ENCODE assay signal across 8 mouse cellular contexts in the genomic region with DNA sequence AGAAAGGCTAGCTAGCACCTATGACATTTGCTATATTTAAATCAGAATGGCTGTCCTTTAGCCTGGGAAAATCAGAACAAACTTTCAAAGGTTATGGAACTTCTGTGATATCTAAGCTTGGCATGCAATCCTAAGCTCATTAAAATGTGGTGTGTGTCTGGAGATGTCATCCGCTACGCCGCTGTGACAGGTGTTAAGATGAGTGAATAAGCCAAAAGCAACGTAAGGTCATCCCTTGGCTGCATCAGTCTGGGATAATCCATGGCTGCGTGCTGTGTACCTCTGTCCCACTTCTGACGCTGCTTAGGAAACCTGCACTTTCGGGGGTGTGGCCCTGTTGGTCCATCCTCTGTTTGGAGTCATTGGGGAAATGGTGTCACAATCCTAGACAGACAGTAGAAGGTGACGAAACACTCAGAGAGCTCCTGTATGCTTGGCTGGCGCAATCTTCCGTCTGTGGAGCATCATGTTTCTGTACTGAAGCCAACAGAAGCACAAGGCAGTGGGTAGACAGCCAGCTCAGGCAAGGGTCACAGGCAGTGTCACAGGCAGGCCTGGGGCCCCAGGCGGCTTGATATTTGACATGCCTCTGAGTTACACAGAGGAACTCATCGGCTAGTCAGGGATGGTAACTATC. TPM values are rescaled to one million over a fixed set of nuclear protein-coding genes. Genes with fewer than 3 reads are reported as not detected.
DNase-seq lines count a peak whose midpoint lies in the region; ATAC-seq and TF ChIP-seq lines count a peak whose summit lies in the region.

No protein-coding gene starts in this region.

- ATAC-seq in activated CD4-positive, CD25-positive, alpha-beta regulatory T cell, adult 4 months: no peak
- no peak for ATAC-seq in forebrain, embryonic 14.5 days

- no peak overlapping the region for H3K27ac ChIP-seq in cerebellum, adult 2 months (ENCODE audit: insufficient read depth, low read length)
- no peak overlapping the region for H3K27ac ChIP-seq in forebrain, embryonic 14.5 days (ENCODE audit: low read depth, low read length)

- H3K4me2 ChIP-seq in forebrain, embryonic 14.5 days (ENCODE audit: low read length): no peak overlapping the region

- no peak overlapping the region for H3K9ac ChIP-seq in forebrain, embryonic 14.5 days (ENCODE audit: low read length)

- 40% methylated on average over 12 of the region's 12 CpGs for WGBS in cerebellum, adult 2 months
- WGBS in forebrain, embryonic 14.5 days: 83% methylated on average over 12 of the region's 12 CpGs

- no peaks in the 10 kb centered on the region for H3K9me3 ChIP-seq in forebrain, embryonic 14.5 days (replicated peaks; ENCODE audit: control insufficient read depth, low read length)

- TF ChIP-seq POLR2A in cerebellum, adult 2 months (IDR thresholded peaks at IDR 0.05; ENCODE audit: borderline replicate concordance, insufficient read depth, low read length): no peak

- no peak overlapping the region for H3K4me3 ChIP-seq in cerebellum, adult 2 months (replicated peaks; ENCODE audit: insufficient read depth, low read depth, low read length)
- H3K4me3 ChIP-seq in forebrain, embryonic 14.5 days (ENCODE audit: low read depth, low read length): no peak overlapping the region

- H3K36me3 ChIP-seq in forebrain, embryonic 14.5 days (ENCODE audit: control insufficient read depth, insufficient read depth, low read length): no peaks in the 10 kb centered on the region

- peak; percentile 12 to 13 for DNase-seq in cerebellum, postnatal 14 days
- no peak for DNase-seq in cerebellum, adult 2 months
- peak; percentile 87 to 91 for DNase-seq in heart, adult 18-20 months
- DNase-seq in kidney, postnatal 14 days: peak; percentile 18
- DNase-seq in monocyte, adult 2 months (ENCODE audit: low read depth in 1 of 2, low spot score in 2 of 2): peak; percentile 58 to 83
- DNase-seq in layer of hippocampus, postnatal 10 days (ENCODE audit: low spot score in 2 of 2): no peak
- no peak for DNase-seq in forebrain, embryonic 14.5 days (ENCODE audit: low spot score)

- TF ChIP-seq CTCF in cerebellum, adult 2 months (IDR thresholded peaks at IDR 0.05; ENCODE audit: borderline replicate concordance, insufficient read depth, low read depth, low read length): no peak

- H3K4me1 ChIP-seq in cerebellum, adult 2 months (ENCODE audit: control insufficient read depth, insufficient read depth, low read length): no peaks in the 10 kb centered on the region; the same call in 1 of the 2 replicates
- H3K4me1 ChIP-seq in forebrain, embryonic 14.5 days (ENCODE audit: control insufficient read depth, insufficient read depth, low read length): no peaks in the 10 kb centered on the region

- no peaks in the 10 kb centered on the region for H3K27me3 ChIP-seq in cerebellum, adult 2 months (ENCODE audit: control insufficient read depth, insufficient read depth, low read length)
- no peaks in the 10 kb centered on the region for H3K27me3 ChIP-seq in forebrain, embryonic 14.5 days (replicated peaks; ENCODE audit: control insufficient read depth, insufficient read depth, low read length)

RNA-seq across cellular contexts. Expression of a gene that starts 15.0 kb away (rescaled TPM):
- 6.7 TPM in 2 replicates for polyA plus RNA-seq in cerebellum, adult 2 months (2012; rRNA removed)
- 10 to 100 TPM; 19.8 to 26.1 TPM for total RNA-seq in heart, adult 18-20 months (2021)
- total RNA-seq in layer of hippocampus, postnatal 10 days (2021): 1 to 10 TPM; 2.4 to 2.7 TPM
- polyA plus RNA-seq in activated CD4-positive, CD25-positive, alpha-beta regulatory T cell, adult 4 months (2017; shearing (Covaris generic)): 1 to 10 TPM in 1 of 2 experiments, under 1 TPM in 1; 0.37 to 1.0 TPM
- 0.33 and 0.69 TPM in 2 replicates for polyA plus RNA-seq in forebrain, embryonic 14.5 days (2014; fragmentation: Nextera tagmentation; extraction: Ambion mirVana)

RNA-seq across cellular contexts. Expression of a gene that starts 39.8 kb away (rescaled TPM):
- polyA plus RNA-seq in cerebellum, adult 2 months (2012; rRNA removed): 9.3 and 10.1 TPM in 2 replicates
- total RNA-seq in heart, adult 18-20 months (2021): 10 to 100 TPM in 1 of 2 experiments, 1 to 10 TPM in 1; 8.8 to 11.0 TPM
- total RNA-seq in layer of hippocampus, postnatal 10 days (2021): 1 to 10 TPM; 5.9 to 6.1 TPM
- polyA plus RNA-seq in activated CD4-positive, CD25-positive, alpha-beta regulatory T cell, adult 4 months (2017; shearing (Covaris generic)): 10 to 100 TPM; 25.1 to 27.4 TPM
- polyA plus RNA-seq in forebrain, embryonic 14.5 days (2014; fragmentation: Nextera tagmentation; extraction: Ambion mirVana): 11.8 and 13.4 TPM in 2 replicates

Comparison
In these comparisons a context has a peak if more than half of its experiments do, and no peak if none do; other contexts are left out.
1. DNase-seq: peak in cerebellum, postnatal 14 days (2 of 2), heart, adult 18-20 months (2 of 2), kidney, postnatal 14 days (single experiment) and monocyte, adult 2 months (2 of 2); none in cerebellum, adult 2 months (0 of 2), layer of hippocampus, postnatal 10 days (0 of 2) and forebrain, embryonic 14.5 days (single experiment).